Mouse (Mus musculus) kidney, postnatal 36 days (tissue): ENCODE measurements around the gene Letmd1.
"Not testable (repeated sequence)": the region's sequence is repeated elsewhere in the genome, so short reads cannot be mapped to it uniquely, and the experiment has no call there.

Source experiments
- DNase-seq, 2 experiments: peaks; one replicate each; pipeline ENCODE4 v3.0.0; 2021 to 2022; ENCODE audit warnings: mixed read lengths in 2 of 2

Gene Letmd1

GRCm38 (mm10) chr15:100452486-100452885 lies 16.3 kb upstream of the Letmd1 start:
- no peak for DNase-seq

- DNase-seq = peak; percentile 88
Observed at GRCm38 (mm10) chr15:100456356-100456991, 12.3 kb upstream of the Letmd1 start.

GRCm38 (mm10) chr15:100457340-100457739 lies 11.5 kb upstream of the Letmd1 start:
- peak; percentile 67 to 88 for DNase-seq

GRCm38 (mm10) chr15:100458055-100458454 lies 10.8 kb upstream of the Letmd1 start:
- DNase-seq = peak; percentile 77 to 91

GRCm38 (mm10) chr15:100460942-100461341 lies 7.9 kb upstream of the Letmd1 start:
- peak; percentile 45 to 83 for DNase-seq

GRCm38 (mm10) chr15:100461646-100462045 lies 7.2 kb upstream of the Letmd1 start:
- no peak for DNase-seq

- DNase-seq = peak; percentile 82 to 88
Observed at GRCm38 (mm10) chr15:100462086-100462485, 6.7 kb upstream of the Letmd1 start.

- peak; percentile 82 to 89 for DNase-seq
Observed at GRCm38 (mm10) chr15:100463712-100464111, 5.1 kb upstream of the Letmd1 start.

- no peak for DNase-seq
Observed at GRCm38 (mm10) chr15:100465432-100465831, 3.4 kb upstream of the Letmd1 start.

- no peak for DNase-seq
Observed at GRCm38 (mm10) chr15:100467738-100468137, 1.1 kb upstream of the Letmd1 start.

GRCm38 (mm10) chr15:100469189-100469545 lies 344 bp downstream of the Letmd1 start:
- DNase-seq = no peak

- peak; percentile 55 to 70 for DNase-seq
Observed at GRCm38 (mm10) chr15:100470037-100470436, 1.2 kb downstream of the Letmd1 start.

GRCm38 (mm10) chr15:100473926-100474503 lies 5.2 kb downstream of the Letmd1 start:
- no peak for DNase-seq

GRCm38 (mm10) chr15:100478351-100478750 lies 9.5 kb downstream of the Letmd1 start:
- no peak for DNase-seq

- DNase-seq = no peak
Observed at GRCm38 (mm10) chr15:100478925-100479324, 10.1 kb downstream of the Letmd1 start.

GRCm38 (mm10) chr15:100485576-100485975 lies 16.8 kb downstream of the Letmd1 start:
- no peak for DNase-seq

GRCm38 (mm10) chr15:100486450-100486849 lies 17.6 kb downstream of the Letmd1 start:
- no peak for DNase-seq

- DNase-seq = no peak
Observed at GRCm38 (mm10) chr15:100487050-100487449, 18.2 kb downstream of the Letmd1 start.

GRCm38 (mm10) chr15:100488297-100488696 lies 19.5 kb downstream of the Letmd1 start:
- DNase-seq = not testable (repeated sequence)

- DNase-seq = peak; percentile 43 to 64
Observed at GRCm38 (mm10) chr15:100489263-100489662, 20.4 kb downstream of the Letmd1 start.

- DNase-seq = no peak
Observed at GRCm38 (mm10) chr15:100491966-100492365, 23.1 kb downstream of the Letmd1 start.

GRCm38 (mm10) chr15:100494647-100495046 lies 25.8 kb downstream of the Letmd1 start:
- peak in 1 of 2 experiments; percentile 61 for DNase-seq

GRCm38 (mm10) chr15:100495102-100495501 lies 26.3 kb downstream of the Letmd1 start, which contains the start of gene Csrnp2:
Gene Csrnp2 (minus strand): TSS chr15:100495488.
- peak; percentile 92 to 95 for DNase-seq

- peak; percentile 31 to 45 for DNase-seq
Observed at GRCm38 (mm10) chr15:100499506-100499905, 30.7 kb downstream of the Letmd1 start.
